Mouse (Mus musculus) stomach, embryonic 16.5 days (tissue): ENCODE measurements around the gene Mef2b. TPM values are rescaled to one million over a fixed set of nuclear protein-coding genes. Genes with fewer than 3 reads are reported as not detected.

Source experiments
- ATAC-seq: fragments of 200-750 bp; cut with Nextera tagmentation; 2 replicates; pipeline ENCODE4 v1.8.0; 2017; ENCODE audit warnings: moderate number of reproducible peaks, moderate TSS enrichment; ENCODE audit not compliant: insufficient read depth, low FRiP score
- H3K27ac ChIP-seq: fragments of 300-500 bp; sonication (generic); 2 replicates; pipeline ENCODE4 v1.5.1; 2014; ENCODE audit warnings: low read length
- H3K27me3 ChIP-seq: fragments of 300-500 bp; sonication (generic); 2 replicates; pipeline ENCODE4 v1.6.1; 2014; ENCODE audit warnings: low read length, control low read depth, mixed read lengths; ENCODE audit not compliant: control insufficient read depth, insufficient read depth
- H3K36me3 ChIP-seq: fragments of 300-500 bp; sonication (generic); 2 replicates; pipeline ENCODE4 v1.6.1; 2014; ENCODE audit warnings: low read length; ENCODE audit not compliant: control insufficient read depth, insufficient read depth
- H3K4me1 ChIP-seq: fragments of 300-500 bp; sonication (generic); 2 replicates; pipeline ENCODE4 v1.6.1; 2014; ENCODE audit warnings: low read length, control low read depth, mixed read lengths; ENCODE audit not compliant: control insufficient read depth, insufficient read depth
- H3K4me2 ChIP-seq: fragments of 300-500 bp; sonication (generic); 2 replicates; pipeline ENCODE4 v1.6.1; 2014; ENCODE audit warnings: low read depth, low read length, mixed read lengths
- H3K4me3 ChIP-seq: fragments of 300-500 bp; sonication (generic); replicated peaks from 2 replicates; pipeline ENCODE4 v1.5.1; 2014; ENCODE audit warnings: mild to moderate bottlenecking, low read length
- H3K9ac ChIP-seq: fragments of 300-500 bp; sonication (generic); 2 replicates; pipeline ENCODE4 v1.6.1; 2014; ENCODE audit warnings: low read length
- H3K9me3 ChIP-seq: fragments of 300-500 bp; sonication (generic); replicated peaks from 2 replicates; pipeline ENCODE4 v1.6.1; 2016; ENCODE audit warnings: low read length, control low read depth; ENCODE audit not compliant: control insufficient read depth
- WGBS: fragments of 180-500 bp; shearing (Covaris S2); extraction: QIAGEN DNeasy Blood & Tissue Kit; methylation state at CpG from one replicate; pipeline ENCODE4 v1.1.7; 2014; 5-methylcytosine and 5-hydroxymethylcytosine counted together
- polyA plus RNA-seq: library from polyadenylated mRNA; unstranded; fragments of >200 nt; fragmentation: Nextera tagmentation; extraction: Ambion mirVana; gene quantifications from 2 replicates; pipeline ENCODE4 v1.2.1, GENCODE M21; 2015

The Mef2b gene
- polyA plus RNA-seq, 1 experiment from 2014 or later: 0.25 TPM

- H3K9me3 ChIP-seq: no peaks in the 10 kb centered on the region
- no peaks in the 10 kb centered on the region for H3K27me3 ChIP-seq
- no peak for ATAC-seq
- WGBS: 82% methylated on average over 3 of the region's 3 CpGs
- H3K27ac ChIP-seq: no peak overlapping the region
- H3K4me3 ChIP-seq: no peak overlapping the region
- H3K9ac ChIP-seq: no peak overlapping the region
- no peaks in the 10 kb centered on the region for H3K4me1 ChIP-seq
- no peak overlapping the region for H3K4me2 ChIP-seq
- H3K36me3 ChIP-seq: no peaks in the 10 kb centered on the region; the same call in 1 of the 2 replicates
Measured at GRCm38 (mm10) chr8:70130066-70130465, 9.4 kb upstream of the Mef2b start.

GRCm38 (mm10) chr8:70131166-70131883 lies 8.2 kb upstream of the Mef2b start, which contains the start of gene Nr2c2ap:
Gene Nr2c2ap (plus strand): TSS chr8:70131333.
- Histone ChIP-seq H3K36me3 (no peaks in the 10 kb centered on the region; the same call in 1 of the 2 replicates), H3K4me3 (peak within 1 kb of the TSS; percentile 82), H3K4me1 (no peaks in the 10 kb centered on the region), H3K4me2 (peak within 1 kb of the TSS; percentile 69), H3K9me3 (no peaks in the 10 kb centered on the region), H3K9ac (peak within 1 kb of the TSS; percentile 87), H3K27me3 (no peaks in the 10 kb centered on the region), H3K27ac (0 out of 2 replicates have a peak within 1 kb of the TSS, but pooled peaks have one; percentile 19)
- peak; percentile 85 for ATAC-seq
- 1% methylated on average over 37 of the region's 37 CpGs for WGBS

GRCm38 (mm10) chr8:70134086-70134485 lies 5.4 kb upstream of the Mef2b start:
- no peaks in the 10 kb centered on the region; the same call in 1 of the 2 replicates for H3K36me3 ChIP-seq
- 87% methylated on average over 5 of the region's 5 CpGs for WGBS
- H3K9me3 ChIP-seq: no peaks in the 10 kb centered on the region
- no peak overlapping the region for H3K4me3 ChIP-seq
- H3K27me3 ChIP-seq: no peaks in the 10 kb centered on the region
- no peak overlapping the region for H3K27ac ChIP-seq
- H3K9ac ChIP-seq: no peak overlapping the region
- ATAC-seq: no peak
- H3K4me2 ChIP-seq: no peak overlapping the region
- H3K4me1 ChIP-seq: peaks cover 8% of the 10 kb centered on the region; the same call in 1 of the 2 replicates

GRCm38 (mm10) chr8:70134931-70135330 lies 4.6 kb upstream of the Mef2b start:
- H3K9ac ChIP-seq: no peak overlapping the region
- H3K4me2 ChIP-seq: no peak overlapping the region
- WGBS: 88% methylated on average over 9 of the region's 9 CpGs
- H3K36me3 ChIP-seq: no peaks in the 10 kb centered on the region; the same call in 1 of the 2 replicates
- H3K9me3 ChIP-seq: no peaks in the 10 kb centered on the region
- no peak for ATAC-seq
- H3K27me3 ChIP-seq: no peaks in the 10 kb centered on the region
- peaks cover 8% of the 10 kb centered on the region; the same call in 1 of the 2 replicates for H3K4me1 ChIP-seq
- H3K27ac ChIP-seq: no peak overlapping the region
- H3K4me3 ChIP-seq: no peak overlapping the region

- no peak overlapping the region for H3K27ac ChIP-seq
- WGBS: 93% methylated on average over 4 of the region's 4 CpGs
- no peak overlapping the region for H3K4me3 ChIP-seq
- H3K9me3 ChIP-seq: no peaks in the 10 kb centered on the region
- peaks cover 15% of the 10 kb centered on the region for H3K4me1 ChIP-seq
- ATAC-seq: no peak
- H3K4me2 ChIP-seq: no peak overlapping the region
- no peak overlapping the region for H3K9ac ChIP-seq
- no peaks in the 10 kb centered on the region; the same call in 1 of the 2 replicates for H3K36me3 ChIP-seq
- no peaks in the 10 kb centered on the region for H3K27me3 ChIP-seq
Measured at GRCm38 (mm10) chr8:70136591-70136990, 2.9 kb upstream of the Mef2b start.

GRCm38 (mm10) chr8:70137890-70138289 lies 1.6 kb upstream of the Mef2b start:
- H3K4me1 ChIP-seq: peaks cover 15% of the 10 kb centered on the region
- H3K4me2 ChIP-seq: peak overlapping the region; percentile 70; the same call in 1 of the 2 replicates
- no peaks in the 10 kb centered on the region for H3K27me3 ChIP-seq
- 67% methylated on average over 4 of the region's 4 CpGs for WGBS
- H3K9ac ChIP-seq: peak overlapping the region; percentile 78
- ATAC-seq: no peak
- peaks cover 1% of the 10 kb centered on the region for H3K36me3 ChIP-seq
- H3K4me3 ChIP-seq: peak overlapping the region; percentile 65
- no peaks in the 10 kb centered on the region for H3K9me3 ChIP-seq
- H3K27ac ChIP-seq: no peak overlapping the region

- Histone ChIP-seq H3K4me3 (peak overlapping the region; percentile 65), H3K36me3 (peaks cover 7% of the 10 kb centered on the region; the same call in 1 of the 2 replicates), H3K9ac (peak overlapping the region; percentile 73), H3K9me3 (no peaks in the 10 kb centered on the region), H3K4me2 (peak overlapping the region; percentile 60), H3K27me3 (no peaks in the 10 kb centered on the region), H3K27ac (peak overlapping the region; percentile 70), H3K4me1 (peaks cover 15% of the 10 kb centered on the region)
- 3% methylated on average over 9 of the region's 9 CpGs for WGBS
- no peak for ATAC-seq
Measured at GRCm38 (mm10) chr8:70139981-70140380, 470 bp downstream of the Mef2b start.

- Histone ChIP-seq H3K4me2 (no peak overlapping the region), H3K27me3 (no peaks in the 10 kb centered on the region), H3K27ac (no peak overlapping the region), H3K9me3 (no peaks in the 10 kb centered on the region), H3K9ac (no peak overlapping the region), H3K36me3 (peaks cover 5% of the 10 kb centered on the region; the same call in 1 of the 2 replicates), H3K4me3 (no peak overlapping the region), H3K4me1 (no peaks in the 10 kb centered on the region; the same call in 1 of the 2 replicates)
- 80% methylated on average over 7 of the region's 7 CpGs for WGBS
- no peak for ATAC-seq
Measured at GRCm38 (mm10) chr8:70147678-70148607, 8.4 kb downstream of the Mef2b start.
